Mouse (Mus musculus): Measurements from ENCODE around the gene Olfr514. TPM values are rescaled to one million over a fixed set of nuclear protein-coding genes. Genes with fewer than 3 reads are reported as not detected.
"Not testable (repeated sequence)": the region's sequence is repeated elsewhere in the genome, so short reads cannot be mapped to it uniquely, and the experiment has no call there.

Gene Olfr514
- total RNA-seq (2017) = not detected in 3 replicates

DNA sequence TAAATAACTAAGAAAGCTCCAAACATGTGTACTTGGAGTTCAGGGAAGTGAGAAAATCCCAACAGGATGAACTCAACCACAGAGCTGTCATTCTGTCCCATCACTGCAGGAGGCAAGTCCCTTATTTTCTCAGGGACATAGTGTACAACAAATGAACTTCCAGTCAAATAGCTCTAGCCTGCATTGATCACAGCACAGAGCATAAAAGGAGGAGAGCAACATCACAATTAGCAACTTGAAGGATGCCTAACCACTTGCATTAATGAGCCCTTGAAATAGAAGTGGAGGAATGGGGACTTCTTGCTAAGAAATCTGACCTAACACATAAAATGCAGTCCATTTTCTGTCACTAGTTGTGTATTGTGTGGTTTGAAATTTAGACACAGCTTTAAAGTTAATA lies at the start of gene Olfr514:
Gene Olfr514 (minus strand): TSS at position 101 of the 400 bp plus-strand sequence.
- no peak for ATAC-seq (replicated peaks; ENCODE audit: insufficient number of reproducible peaks, low FRiP score, low TSS enrichment, poor library complexity, severe bottlenecking)

DNA sequence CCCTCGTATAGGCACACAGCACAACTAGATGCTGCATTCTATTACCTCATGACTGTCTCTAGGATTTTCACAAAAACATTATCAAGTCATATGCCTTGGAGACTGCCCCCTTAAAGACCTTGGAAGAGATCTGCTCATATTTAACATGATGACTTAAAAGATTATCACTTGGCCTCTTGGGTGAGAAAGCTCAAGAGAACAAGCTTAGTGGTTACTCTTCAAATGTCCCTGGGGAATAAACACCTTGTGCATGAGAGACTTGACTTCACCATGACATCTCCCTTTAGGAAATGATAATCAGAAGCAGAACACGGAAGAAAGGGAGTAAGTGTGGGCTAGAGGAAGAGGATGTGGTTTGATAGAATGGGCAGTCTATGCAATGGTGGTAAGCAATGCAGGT lies 46.5 kb upstream of the Olfr514 start, which contains the start of gene Olfr517:
Gene Olfr517 (minus strand): TSS at position 101 of the 400 bp plus-strand sequence.
- ATAC-seq (replicated peaks; ENCODE audit: insufficient number of reproducible peaks, low FRiP score, low TSS enrichment, poor library complexity, severe bottlenecking) = no peak

DNA sequence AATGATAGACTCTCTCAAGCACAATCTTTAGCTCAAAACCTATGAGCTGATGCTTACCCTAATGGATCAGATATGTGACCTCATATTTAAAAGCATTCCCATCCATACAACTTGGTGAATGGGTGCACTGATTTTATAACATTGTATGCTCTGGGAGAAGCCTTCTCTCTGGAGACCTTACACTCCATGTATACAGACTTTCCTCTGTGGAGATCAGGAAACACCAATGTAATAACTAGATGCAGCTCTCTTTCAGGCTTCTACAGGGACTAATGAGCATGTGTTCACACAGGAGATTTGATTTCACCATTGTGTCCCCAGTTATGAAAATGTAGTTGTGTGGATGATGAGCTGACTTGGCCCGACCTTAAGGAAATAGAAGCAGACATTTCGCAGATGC lies 24.6 kb upstream of the Olfr514 start, which contains the start of gene Olfr516:
Gene Olfr516 (minus strand): TSS at position 101 of the 400 bp plus-strand sequence.
- no peak for ATAC-seq (replicated peaks; ENCODE audit: insufficient number of reproducible peaks, low FRiP score, low TSS enrichment, poor library complexity, severe bottlenecking)

DNA sequence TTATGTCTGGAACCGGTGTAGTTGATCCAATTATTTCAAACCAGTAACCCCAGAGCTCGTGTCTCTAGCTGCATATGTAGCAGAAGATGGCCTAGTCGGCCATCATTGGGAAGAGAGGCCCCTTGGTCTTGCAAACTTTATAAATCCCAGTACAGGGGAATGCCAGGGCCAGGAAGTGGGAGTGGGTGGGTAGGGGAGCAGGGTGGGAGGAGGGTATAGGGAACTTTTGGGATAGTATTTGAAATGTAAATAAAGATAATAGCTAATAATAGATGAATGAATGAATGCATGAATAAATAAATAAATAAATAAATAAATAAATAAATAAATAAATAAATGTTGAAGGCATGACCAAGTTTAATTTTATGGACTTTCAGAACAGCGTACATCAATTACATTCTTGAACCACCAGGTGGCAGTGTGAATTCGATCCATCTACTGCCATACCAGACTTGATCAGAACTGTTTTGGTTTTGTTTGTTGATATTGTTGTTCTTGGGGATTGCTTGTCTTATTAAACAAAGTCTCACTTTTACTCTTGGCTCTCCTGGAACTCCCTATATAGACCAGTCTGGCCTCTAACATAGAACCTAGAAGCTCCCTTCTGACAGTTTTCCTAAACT lies 11.1 kb downstream of the Olfr514 start:
- ATAC-seq (replicated peaks; ENCODE audit: insufficient number of reproducible peaks, low FRiP score, low TSS enrichment, poor library complexity, severe bottlenecking) = not testable (repeated sequence)

- no peak for ATAC-seq (replicated peaks; ENCODE audit: insufficient number of reproducible peaks, low FRiP score, low TSS enrichment, poor library complexity, severe bottlenecking)
Measured at GRCm38 (mm10) chr7:108797205-108797933, 28.4 kb downstream of the Olfr514 start.

Other genes starting within 250 kb of the Olfr514 start
- gene Olfr506, start 215.2 kb downstream of the Olfr514 start, total RNA-seq (2017) = not detected in 3 replicates
- gene Olfr507, start 204.2 kb downstream of the Olfr514 start, total RNA-seq (2017) = not detected in 3 replicates
- not detected in 3 replicates for gene Olfr508, start 196.0 kb downstream of the Olfr514 start, total RNA-seq (2017)
- gene Olfr509, start 174.1 kb downstream of the Olfr514 start, total RNA-seq (2017) = not detected in 3 replicates
- gene Olfr510, start 159.6 kb downstream of the Olfr514 start, total RNA-seq (2017) = not detected in 3 replicates
- 0.96 TPM in 1 of 3 replicates, not detected in the others for gene Olfr512, start 112.7 kb downstream of the Olfr514 start, total RNA-seq (2017)
- gene Olfr513, start 75.0 kb downstream of the Olfr514 start, total RNA-seq (2017) = not detected in 3 replicates
- gene Olfr516, start 24.5 kb upstream of the Olfr514 start, total RNA-seq (2017) = not detected in 3 replicates
- gene Olfr517, start 46.4 kb upstream of the Olfr514 start, total RNA-seq (2017) = not detected in 3 replicates
- not detected in 3 replicates for gene Olfr518, start 59.0 kb upstream of the Olfr514 start, total RNA-seq (2017)
- gene Olfr519, start 68.4 kb upstream of the Olfr514 start, total RNA-seq (2017) = not detected in 3 replicates
- 1.2 to 2.4 TPM (median 1.4 TPM) in 3 replicates for gene Nlrp10, start 104.2 kb upstream of the Olfr514 start, total RNA-seq (2017)
- 58.0 to 87.8 TPM (median 78.2 TPM) in 3 replicates for gene Eif3f, start 108.4 kb upstream of the Olfr514 start, total RNA-seq (2017)
- 0.19 to 0.49 TPM (median 0.21 TPM) in 3 replicates for gene Tub, start 124.3 kb upstream of the Olfr514 start, total RNA-seq (2017)

All from monocyte, adult 5-6 weeks (primary cell).